Mouse (Mus musculus) ES-E14 (cell line): ENCODE results near the gene Nek3.

Experiments used
- HCFC1 ChIP-seq: IDR thresholded peaks from 2 replicates; pipeline ENCODE4 v1.6.1; 2012; ENCODE audit warnings: low read length, inconsistent platforms, borderline replicate concordance; ENCODE audit not compliant: insufficient read depth
- MAFK ChIP-seq: IDR thresholded peaks from 2 replicates; pipeline ENCODE4 v1.6.1; 2014; ENCODE audit warnings: mild to moderate bottlenecking, low read depth, low read length, inconsistent platforms; ENCODE audit not compliant: insufficient read depth

DNA sequence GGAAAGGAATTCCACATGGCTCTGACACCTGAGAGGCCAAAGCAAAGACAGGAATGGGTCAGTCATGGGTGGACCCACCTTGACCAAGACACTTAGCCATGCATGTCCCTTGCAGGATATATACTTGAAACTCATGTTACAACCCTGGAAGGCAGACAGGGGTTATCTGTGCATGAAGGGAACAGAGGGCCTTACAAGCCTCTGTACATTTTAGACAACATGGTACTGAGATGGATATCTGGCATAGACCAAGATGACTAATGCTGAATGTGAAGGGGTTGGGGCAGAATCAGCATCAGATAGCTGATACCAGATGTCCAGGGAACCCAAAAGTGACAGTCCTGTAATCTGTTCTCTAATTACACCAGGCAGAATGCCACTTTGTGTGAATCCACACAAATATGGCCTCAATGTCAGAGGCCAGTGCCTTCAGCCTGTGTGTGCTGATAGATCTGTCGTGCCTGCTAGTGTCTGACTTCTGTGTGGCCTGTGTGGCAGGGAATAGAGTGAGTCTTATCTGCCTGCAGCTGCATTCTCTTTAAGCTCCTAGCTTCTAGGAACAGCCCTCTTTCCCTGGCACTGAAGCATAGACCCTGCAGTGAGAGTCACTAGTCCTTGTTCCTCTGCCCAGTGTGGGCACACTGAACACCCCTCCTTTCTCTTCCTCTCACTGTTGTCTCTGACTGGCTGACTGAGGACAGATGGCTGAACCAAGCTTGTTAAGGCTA lies 22.3 kb downstream of the Nek3 start:
- TF ChIP-seq HCFC1 (no peak), MAFK (no peak)
